Mouse (Mus musculus) cortical plate, adult 2 months (tissue): Measurements from ENCODE around the gene Rad51b.

Experiments
- CTCF ChIP-seq: fragments of 200-500 bp; IDR thresholded peaks from 2 replicates; pipeline ENCODE4 v1.5.1; 2011; ENCODE audit warnings: mild to moderate bottlenecking, control low read depth, low read length; ENCODE audit not compliant: insufficient read depth; ENCODE audit errors: extremely low read depth
- POLR2A ChIP-seq: fragments of 200-500 bp; IDR thresholded peaks from 2 replicates; pipeline ENCODE4 v1.6.1; 2011; ENCODE audit warnings: mild to moderate bottlenecking, low read length, control low read depth; ENCODE audit not compliant: insufficient read depth; ENCODE audit errors: extremely low read depth

DNA sequence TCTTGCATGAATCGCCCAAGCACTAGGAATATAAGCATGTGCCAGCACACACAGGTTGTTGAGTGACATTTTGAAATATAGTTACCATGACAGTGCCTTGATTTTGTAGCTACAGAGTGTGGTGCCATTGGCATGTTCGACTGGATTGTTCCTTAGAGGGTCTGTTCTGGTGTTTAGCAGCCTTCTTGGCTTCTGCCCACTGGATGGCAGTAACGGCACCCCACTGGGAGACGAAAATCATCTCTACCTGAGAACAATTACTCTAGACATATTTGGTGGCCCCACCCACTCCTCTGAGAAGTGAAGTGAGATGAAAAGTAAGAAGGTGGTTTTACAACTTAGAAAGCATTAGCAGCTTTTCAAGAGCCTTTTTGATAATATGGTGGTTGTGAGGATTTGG is 156.9 kb downstream of the Rad51b start:
- TF ChIP-seq CTCF (no peak), POLR2A (no peak)
